Mouse (Mus musculus): ENCODE measurements around the gene Dpf1. TPM values are rescaled to one million over a fixed set of nuclear protein-coding genes. Genes with fewer than 3 reads are reported as not detected.

The Dpf1 gene
- polyA plus RNA-seq, 1 experiment, result 1.2 TPM

DNA sequence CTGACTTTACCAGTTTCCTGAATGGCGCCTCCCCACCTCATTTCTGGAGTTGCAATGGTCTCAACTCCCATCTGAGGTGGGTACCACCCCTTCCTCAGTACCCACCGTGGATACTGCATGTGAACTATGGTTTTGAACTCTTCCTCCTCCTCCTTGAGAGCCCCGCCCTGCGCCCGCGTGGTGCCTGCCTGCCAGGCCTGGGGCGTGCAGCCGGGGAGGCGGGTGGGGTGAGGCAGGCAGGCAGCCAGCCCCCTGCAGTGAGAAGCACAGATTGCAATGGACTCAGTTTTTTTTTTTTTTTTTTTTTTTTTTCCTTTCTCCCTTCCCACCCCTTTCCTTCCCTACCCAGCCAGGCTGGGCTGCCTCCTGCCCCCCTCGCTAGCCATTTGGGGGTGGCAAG is 13.2 kb downstream of the Dpf1 start:
- H3K4me3 ChIP-seq (replicated peaks), result no peak overlapping the region
- no peak for TF ChIP-seq FLI1 (IDR thresholded peaks at IDR 0.05; ENCODE audit: low read length)
- TF ChIP-seq GATA1 (IDR thresholded peaks at IDR 0.05; ENCODE audit: borderline replicate concordance, low read length), result no peak
- H3K27me3 ChIP-seq (replicated peaks), result peaks cover 38% of the 10 kb centered on the region
- H3K36me3 ChIP-seq (replicated peaks; ENCODE audit: low read length), result peaks cover 4% of the 10 kb centered on the region
- no peaks in the 10 kb centered on the region for H3K9me3 ChIP-seq
- peaks cover 72% of the 10 kb centered on the region for H3K4me1 ChIP-seq

DNA sequence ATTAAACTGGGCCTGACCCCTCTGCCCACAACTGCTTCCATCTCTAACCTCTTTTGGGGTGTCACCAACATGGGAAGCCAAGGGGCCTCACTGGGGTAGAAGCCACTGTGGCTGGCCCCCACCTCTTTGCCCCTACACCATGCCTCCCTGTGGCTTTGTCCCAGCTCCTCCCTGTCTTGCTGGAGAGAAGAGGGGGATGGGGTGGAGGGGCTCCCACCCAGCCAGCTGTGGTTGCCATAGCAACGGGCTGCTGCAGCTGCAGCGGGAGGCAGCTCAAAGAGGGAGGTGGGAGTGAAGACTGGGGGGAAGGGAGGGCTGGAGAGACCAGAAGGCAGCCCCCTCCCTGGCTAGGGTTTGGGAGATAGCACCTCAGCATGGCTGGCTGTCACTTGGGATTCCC is 13.8 kb downstream of the Dpf1 start:
- Histone ChIP-seq H3K9me3 (no peaks in the 10 kb centered on the region), H3K4me1 (peaks cover 71% of the 10 kb centered on the region), H3K36me3 (replicated peaks; ENCODE audit: low read length) (peaks cover 8% of the 10 kb centered on the region), H3K27me3 (replicated peaks) (peaks cover 37% of the 10 kb centered on the region), H3K4me3 (replicated peaks) (peak overlapping the region; percentile 44)
- TF ChIP-seq GATA1 (IDR thresholded peaks at IDR 0.05; ENCODE audit: borderline replicate concordance, low read length), result no peak
- TF ChIP-seq FLI1 (IDR thresholded peaks at IDR 0.05; ENCODE audit: low read length), result no peak

DNA sequence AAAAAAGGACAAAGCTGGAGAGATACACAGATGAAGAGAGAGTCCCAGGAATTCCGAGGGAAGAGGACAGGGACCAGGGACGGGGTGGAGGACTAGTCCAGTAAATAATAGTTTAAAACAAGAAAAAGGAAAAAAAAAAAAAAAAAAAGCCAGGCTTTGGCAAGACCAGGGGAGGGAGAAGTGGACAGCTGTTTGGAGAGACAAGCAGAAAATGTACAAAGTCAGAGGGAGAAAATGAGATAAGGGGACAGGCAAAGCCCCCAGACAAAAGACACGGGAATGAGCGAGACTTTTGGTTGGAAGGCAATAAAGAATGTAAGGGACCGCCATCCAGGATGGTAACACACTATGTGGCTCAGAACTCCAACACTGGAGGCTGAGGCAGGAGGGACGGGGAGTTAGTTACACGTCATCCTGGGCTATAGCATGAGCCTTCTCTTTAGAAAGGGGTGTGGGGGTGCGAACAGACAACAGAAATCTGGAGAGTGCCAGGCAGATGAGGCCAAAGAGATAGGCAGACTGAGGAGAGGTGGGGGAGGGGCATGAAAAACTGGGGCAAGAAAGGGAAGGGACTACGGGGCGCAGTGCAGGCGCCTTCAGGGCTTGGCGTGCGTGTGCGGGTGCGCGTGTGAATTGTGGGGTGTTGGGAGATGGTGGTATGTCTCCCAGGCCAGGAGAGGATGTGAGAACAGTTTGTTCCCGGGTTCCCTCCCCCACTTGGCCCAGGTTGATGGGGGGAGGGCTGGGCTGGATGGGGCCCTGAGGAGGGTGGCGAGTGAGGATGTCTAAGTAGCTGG is 14.6 kb downstream of the Dpf1 start:
- TF ChIP-seq GATA1 (IDR thresholded peaks at IDR 0.05; ENCODE audit: borderline replicate concordance, low read length) (no peak), FLI1 (IDR thresholded peaks at IDR 0.05; ENCODE audit: low read length) (no peak)
- H3K36me3 ChIP-seq (replicated peaks; ENCODE audit: low read length), result peaks cover 9% of the 10 kb centered on the region
- H3K4me1 ChIP-seq, result peaks cover 64% of the 10 kb centered on the region
- peak overlapping the region; percentile 81 for H3K4me3 ChIP-seq (replicated peaks)
- no peaks in the 10 kb centered on the region for H3K9me3 ChIP-seq
- peaks cover 31% of the 10 kb centered on the region for H3K27me3 ChIP-seq (replicated peaks)

DNA sequence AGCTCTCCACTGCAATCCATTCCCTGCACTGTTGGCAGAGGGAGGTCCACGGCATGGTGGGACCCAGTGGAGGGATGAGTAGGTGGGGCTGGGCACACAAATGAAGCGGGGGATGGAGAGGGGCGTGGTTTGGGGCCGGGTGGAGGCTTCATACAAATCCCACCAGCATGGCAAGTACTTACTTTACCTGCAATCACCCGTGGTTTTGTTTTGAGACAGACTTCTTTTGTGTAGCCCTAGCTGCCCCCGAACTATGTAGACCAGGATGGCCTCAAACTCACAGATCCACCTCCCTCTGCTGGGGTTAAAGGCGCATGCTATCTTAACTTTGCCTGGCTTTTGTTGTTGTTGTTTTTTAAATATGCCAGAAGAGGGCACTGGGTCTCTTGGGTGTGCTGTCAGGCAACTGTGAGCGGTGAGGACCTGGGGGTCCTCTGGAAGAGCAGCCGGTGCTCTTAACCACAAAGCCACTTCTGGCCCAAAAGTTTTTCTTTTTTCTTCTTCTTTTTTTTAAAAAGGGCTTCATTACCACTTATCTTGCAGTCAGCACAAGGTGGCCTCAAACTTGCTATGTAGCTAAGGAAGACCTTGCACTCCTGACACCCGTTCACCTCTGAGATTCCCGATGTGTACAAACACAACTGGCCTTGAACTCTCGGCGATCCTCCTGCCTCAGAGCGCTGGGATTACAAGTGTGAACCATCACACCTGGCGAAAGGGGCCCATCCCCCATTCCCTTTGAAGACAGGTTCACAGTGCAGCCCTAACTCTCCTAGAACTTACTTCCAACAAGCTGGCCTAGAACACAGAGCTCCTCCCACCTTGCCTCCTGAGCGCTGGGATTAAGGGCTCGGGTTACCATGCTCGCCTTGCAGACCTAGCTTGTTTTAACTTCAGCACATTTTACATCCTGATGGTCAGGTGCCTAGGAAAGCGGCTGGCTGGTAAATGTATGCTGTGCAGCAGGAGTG is 15.9 kb downstream of the Dpf1 start:
- TF ChIP-seq GATA1 (IDR thresholded peaks at IDR 0.05; ENCODE audit: borderline replicate concordance, low read length) (no peak), FLI1 (IDR thresholded peaks at IDR 0.05; ENCODE audit: low read length) (no peak)
- peaks cover 52% of the 10 kb centered on the region for H3K4me1 ChIP-seq
- H3K9me3 ChIP-seq, result no peaks in the 10 kb centered on the region
- H3K4me3 ChIP-seq (replicated peaks), result no peak overlapping the region
- peaks cover 18% of the 10 kb centered on the region for H3K36me3 ChIP-seq (replicated peaks; ENCODE audit: low read length)
- H3K27me3 ChIP-seq (replicated peaks), result peaks cover 24% of the 10 kb centered on the region

DNA sequence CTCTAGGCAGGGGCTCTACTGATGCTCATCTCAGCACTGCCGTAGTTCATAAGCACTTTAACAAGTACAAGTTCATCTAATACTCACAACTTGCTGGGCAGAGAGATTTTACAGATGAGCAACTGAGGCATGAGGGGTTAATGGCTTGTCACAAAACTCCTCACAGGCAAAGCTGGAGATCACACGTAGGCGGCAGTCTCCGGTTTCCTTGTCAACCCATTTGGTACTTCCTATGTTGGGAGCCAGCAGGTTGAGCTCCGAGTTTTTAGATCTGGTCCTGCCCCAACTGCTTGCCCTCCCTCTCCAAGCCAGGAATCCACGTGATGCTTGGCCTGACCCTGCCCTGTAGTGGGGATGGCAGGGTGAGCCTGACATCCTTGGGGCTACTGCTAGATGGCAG is 23.3 kb downstream of the Dpf1 start:
- TF ChIP-seq FLI1 (IDR thresholded peaks at IDR 0.05; ENCODE audit: low read length), result no peak
- no peak for TF ChIP-seq GATA1 (IDR thresholded peaks at IDR 0.05; ENCODE audit: borderline replicate concordance, low read length)
- Histone ChIP-seq H3K27me3 (replicated peaks) (peaks cover 1% of the 10 kb centered on the region), H3K4me1 (peaks cover 3% of the 10 kb centered on the region; the same call in 1 of the 2 replicates), H3K9me3 (no peaks in the 10 kb centered on the region), H3K4me3 (replicated peaks) (no peak overlapping the region), H3K36me3 (replicated peaks; ENCODE audit: low read length) (peaks cover 61% of the 10 kb centered on the region)

DNA sequence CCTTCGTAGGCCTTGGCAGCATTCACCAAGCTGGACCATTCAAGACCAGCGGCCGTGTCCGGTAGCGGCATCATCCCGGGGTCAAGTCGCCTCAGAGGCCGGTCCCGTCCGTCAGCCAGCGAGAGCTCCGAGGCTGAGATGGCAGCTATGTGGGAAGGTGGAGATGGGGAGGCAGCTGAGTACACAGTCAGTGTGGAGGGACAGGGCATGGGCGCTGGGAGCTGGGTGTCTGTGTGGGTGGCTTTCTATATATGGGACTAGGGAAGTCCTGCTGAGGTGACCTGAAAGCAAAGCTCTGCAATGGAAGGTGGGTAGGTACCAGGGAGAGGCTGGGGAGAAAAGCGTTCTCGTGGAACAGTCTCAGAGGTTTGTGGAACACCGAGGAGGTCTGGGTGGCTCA is 25.2 kb downstream of the Dpf1 start:
- Histone ChIP-seq H3K9me3 (no peaks in the 10 kb centered on the region), H3K4me3 (replicated peaks) (no peak overlapping the region), H3K27me3 (replicated peaks) (peaks cover 1% of the 10 kb centered on the region), H3K36me3 (replicated peaks; ENCODE audit: low read length) (peaks cover 67% of the 10 kb centered on the region), H3K4me1 (peaks cover 3% of the 10 kb centered on the region; the same call in 1 of the 2 replicates)
- TF ChIP-seq FLI1 (IDR thresholded peaks at IDR 0.05; ENCODE audit: low read length) (no peak), GATA1 (IDR thresholded peaks at IDR 0.05; ENCODE audit: borderline replicate concordance, low read length) (no peak)

DNA sequence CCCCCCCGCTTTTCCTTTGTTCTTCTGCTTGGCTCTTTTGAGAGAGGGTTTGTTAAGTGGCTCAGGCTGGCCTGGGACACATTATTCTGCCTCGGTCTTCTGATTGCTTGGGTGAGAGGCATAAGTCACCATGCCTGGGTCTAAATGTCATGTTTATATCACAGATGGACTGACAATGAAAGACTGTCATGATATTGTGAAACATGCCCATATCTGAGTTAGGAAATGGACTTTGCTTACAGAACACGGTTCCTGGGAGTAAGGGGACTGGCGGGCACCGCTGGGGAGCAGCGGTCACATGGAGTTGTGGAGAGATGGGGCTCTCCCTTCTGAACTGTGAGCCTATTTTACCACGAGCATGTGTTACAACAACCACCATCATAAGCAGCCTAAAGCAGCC is 30.4 kb downstream of the Dpf1 start:
- peaks cover 71% of the 10 kb centered on the region for H3K36me3 ChIP-seq (replicated peaks; ENCODE audit: low read length)
- H3K27me3 ChIP-seq (replicated peaks), result no peaks in the 10 kb centered on the region
- H3K4me1 ChIP-seq, result peaks cover 36% of the 10 kb centered on the region
- H3K9me3 ChIP-seq, result no peaks in the 10 kb centered on the region
- no peak overlapping the region for H3K4me3 ChIP-seq (replicated peaks)
- TF ChIP-seq FLI1 (IDR thresholded peaks at IDR 0.05; ENCODE audit: low read length), result no peak
- no peak for TF ChIP-seq GATA1 (IDR thresholded peaks at IDR 0.05; ENCODE audit: borderline replicate concordance, low read length)

DNA sequence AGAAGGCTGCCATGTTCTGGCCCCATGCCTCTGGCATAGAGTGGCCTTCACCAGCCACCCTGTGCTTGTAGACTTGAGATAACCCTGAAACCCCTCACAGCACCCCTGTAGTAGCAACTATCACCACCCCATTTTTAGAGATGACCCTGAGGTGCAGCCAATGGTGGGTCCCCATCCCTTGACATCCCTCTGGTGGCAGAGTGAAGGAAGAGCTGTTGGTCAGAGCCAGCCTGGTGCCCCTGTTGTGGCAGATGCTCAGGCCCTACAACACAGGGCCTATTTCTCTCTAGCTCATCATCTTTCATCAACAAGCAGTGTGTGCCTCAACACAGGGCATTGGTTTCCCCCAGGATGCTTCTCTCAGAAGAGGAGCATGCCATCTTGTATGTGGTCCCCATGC is 31.5 kb downstream of the Dpf1 start:
- Histone ChIP-seq H3K4me3 (replicated peaks) (no peak overlapping the region), H3K9me3 (no peaks in the 10 kb centered on the region), H3K27me3 (replicated peaks) (no peaks in the 10 kb centered on the region), H3K4me1 (peaks cover 46% of the 10 kb centered on the region), H3K36me3 (replicated peaks; ENCODE audit: low read length) (peaks cover 63% of the 10 kb centered on the region)
- TF ChIP-seq FLI1 (IDR thresholded peaks at IDR 0.05; ENCODE audit: low read length), result no peak
- no peak for TF ChIP-seq GATA1 (IDR thresholded peaks at IDR 0.05; ENCODE audit: borderline replicate concordance, low read length)

DNA sequence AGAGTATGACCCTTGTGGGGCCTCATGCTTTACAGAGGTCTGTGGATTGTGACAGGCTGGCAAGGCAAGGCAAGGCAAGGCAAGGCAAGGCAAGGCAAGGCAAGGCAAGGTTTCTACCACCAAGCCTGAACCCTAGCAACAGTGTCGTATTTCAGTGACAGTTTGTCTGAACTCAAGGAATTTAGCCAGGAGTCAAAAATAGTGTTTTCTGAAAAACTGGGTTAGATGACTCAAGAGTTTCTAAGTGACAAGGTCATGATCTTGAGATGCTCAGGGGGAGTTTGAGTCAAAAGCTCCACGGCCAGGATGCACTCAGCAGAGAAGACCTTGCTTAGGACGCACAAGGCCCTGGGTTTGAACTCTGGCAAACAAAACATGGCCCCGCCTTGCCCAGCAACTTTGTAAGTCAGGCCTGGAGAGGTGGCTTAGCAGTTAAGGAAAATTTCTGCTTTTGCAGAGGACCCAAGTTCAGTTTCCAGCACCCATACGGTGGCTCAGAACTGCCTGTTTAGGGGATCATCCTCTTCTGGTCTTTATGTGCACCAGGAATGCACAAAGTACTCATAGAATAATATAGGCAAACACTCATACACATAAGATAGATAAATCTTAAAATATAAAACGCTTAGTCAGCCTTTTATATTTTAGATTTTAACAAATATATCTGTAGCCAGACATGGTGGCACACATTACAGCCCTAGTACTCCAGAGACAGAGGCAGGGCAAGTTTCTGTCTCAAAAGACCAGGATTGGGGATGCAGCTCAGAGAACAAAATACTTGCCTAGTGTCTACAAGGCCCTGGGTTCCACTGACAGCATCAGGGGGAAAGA is 32.3 kb downstream of the Dpf1 start:
- H3K36me3 ChIP-seq (replicated peaks; ENCODE audit: low read length), result peaks cover 58% of the 10 kb centered on the region
- TF ChIP-seq GATA1 (IDR thresholded peaks at IDR 0.05; ENCODE audit: borderline replicate concordance, low read length) (no peak), FLI1 (IDR thresholded peaks at IDR 0.05; ENCODE audit: low read length) (no peak)
- H3K4me1 ChIP-seq, result peaks cover 49% of the 10 kb centered on the region

More for the DNA sequence above, 32.3 kb downstream of the Dpf1 start:
- H3K4me3 ChIP-seq (replicated peaks), result no peak overlapping the region
- H3K27me3 ChIP-seq (replicated peaks), result peaks cover 2% of the 10 kb centered on the region
- H3K9me3 ChIP-seq, result no peaks in the 10 kb centered on the region

All from megakaryocyte, embryonic 14.5 days (primary cell).